Comparison of ENCODE assay signal across 8 mouse cellular contexts in genomic region chr17:28823004-28823745, GRCm38 (mm10). TPM values are rescaled to one million over a fixed set of nuclear protein-coding genes. Genes with fewer than 3 reads are reported as not detected.
DNase-seq lines count a peak whose midpoint lies in the region; ATAC-seq and TF ChIP-seq lines count a peak whose summit lies in the region.
"Had no signal": no experiment of that assay in that cellular context is flagged by ENCODE, and none has a peak within 500 bp of the region (broad histone marks: within the 10 kb centered on the region; RNA-seq: fewer than 3 reads in every experiment).

No protein-coding gene starts in this region.

- H3K27ac ChIP-seq in left cerebral cortex, adult 2 months, result peak overlapping the region; percentile 50; the same call in 1 of the 2 replicates
- no peak overlapping the region for H3K27ac ChIP-seq in midbrain, embryonic 14.5 days (replicated peaks; ENCODE audit: low read depth, low read length)

- H3K4me3 ChIP-seq in left cerebral cortex, adult 2 months, result no peak overlapping the region
- H3K4me3 ChIP-seq in midbrain, embryonic 14.5 days (replicated peaks; ENCODE audit: low read depth, low read length), result no peak overlapping the region

- H3K4me1 ChIP-seq in midbrain, embryonic 14.5 days (ENCODE audit: control insufficient read depth, insufficient read depth, low read length), result no peaks in the 10 kb centered on the region

- H3K27me3 ChIP-seq in midbrain, embryonic 14.5 days (ENCODE audit: control insufficient read depth, insufficient read depth, low read length), result no peaks in the 10 kb centered on the region

- intact Hi-C loops in left cerebral cortex, adult 2 months (cut with DNase I), result no loop called here

- H3K36me3 ChIP-seq in midbrain, embryonic 14.5 days (ENCODE audit: control insufficient read depth, insufficient read depth, low read length), result peaks cover 92% of the 10 kb centered on the region

- H3K9me3 ChIP-seq in midbrain, embryonic 14.5 days (ENCODE audit: control insufficient read depth, low read length), result no peaks in the 10 kb centered on the region

- DNase-seq in left cerebral cortex, adult 2 months (ENCODE audit: extremely low spot score in 1 of 2, low spot score in 2 of 2), result no peak
- DNase-seq in left cerebral cortex, adult 18-20 months (ENCODE audit: low spot score in 2 of 2), result no peak
- DNase-seq in cerebellum, adult 11-12 months, result peak; percentile 95
- peak; percentile 65 to 80 for DNase-seq in spleen, postnatal 36 days (ENCODE audit: low spot score in 2 of 2)
- no peak for DNase-seq in T-cell, adult 2 months (ENCODE audit: low spot score)
- DNase-seq in midbrain, embryonic 14.5 days, result no peak
- DNase-seq: right cerebral cortex, postnatal 25 days had no signal

- ATAC-seq in hematopoietic stem cell, adult 5-6 weeks (replicated peaks in 1 of 2; ENCODE audit: insufficient read depth in 1 of 2, low FRiP score in 2 of 2, low TSS enrichment in 1 of 2, low read depth in 1 of 2, poor library complexity in 2 of 2, severe bottlenecking in 2 of 2), result peak; percentile 32 to 41; a peak in 2 of 4 replicates
- ATAC-seq in midbrain, embryonic 14.5 days (ENCODE audit: low FRiP score, low TSS enrichment), result no peak

- no peak for TF ChIP-seq CTCF in left cerebral cortex, adult 2 months (IDR thresholded peaks at IDR 0.05)

- no peak overlapping the region for H3K4me2 ChIP-seq in midbrain, embryonic 14.5 days (ENCODE audit: low read length)

- no peak overlapping the region for H3K9ac ChIP-seq in midbrain, embryonic 14.5 days (replicated peaks; ENCODE audit: low read length)

- WGBS in midbrain, embryonic 14.5 days, result 91% methylated on average over 13 of the region's 13 CpGs

RNA-seq across cellular contexts. Expression of gene Brpf3, which starts 22.3 kb away (rescaled TPM):
- total RNA-seq in left cerebral cortex, adult 2 months (2021), result 10 to 100 TPM; 49.1 to 49.5 TPM
- total RNA-seq in left cerebral cortex, adult 18-20 months (2021), result 10 to 100 TPM; 51.5 to 55.0 TPM
- total RNA-seq in hematopoietic stem cell, adult 5-6 weeks (2017), result 7.5 and 13.2 TPM in 2 replicates
- 4.7 and 8.2 TPM in 2 replicates for polyA plus RNA-seq in midbrain, embryonic 14.5 days (2014; fragmentation: Nextera tagmentation; extraction: Ambion mirVana)

RNA-seq across cellular contexts. Expression of gene Pnpla1, which starts 35.0 kb away (rescaled TPM):
- under 1 TPM; 0.61 to 0.66 TPM for total RNA-seq in left cerebral cortex, adult 2 months (2021)
- total RNA-seq in left cerebral cortex, adult 18-20 months (2021), result under 1 TPM; 0.53 to 0.54 TPM
- 0.13 and 0.25 TPM in 2 replicates for total RNA-seq in hematopoietic stem cell, adult 5-6 weeks (2017)
- polyA plus RNA-seq in midbrain, embryonic 14.5 days (2014; fragmentation: Nextera tagmentation; extraction: Ambion mirVana), result 0.04 TPM in 1 of 2 replicates, not detected in the other

RNA-seq across cellular contexts. Expression of gene Mapk13, which starts 54.1 kb away (rescaled TPM):
- total RNA-seq in left cerebral cortex, adult 2 months (2021), result 1 to 10 TPM; 1.6 to 1.7 TPM
- 1 to 10 TPM; 1.7 to 4.3 TPM for total RNA-seq in left cerebral cortex, adult 18-20 months (2021)
- total RNA-seq in hematopoietic stem cell, adult 5-6 weeks (2017), result 5.6 and 9.4 TPM in 2 replicates
- 0.19 and 0.61 TPM in 2 replicates for polyA plus RNA-seq in midbrain, embryonic 14.5 days (2014; fragmentation: Nextera tagmentation; extraction: Ambion mirVana)

Comparison
In these comparisons a context has a peak if more than half of its experiments do, and no peak if none do; other contexts are left out.
1. DNase-seq: peak in cerebellum, adult 11-12 months (single experiment) and spleen, postnatal 36 days (2 of 2); none in left cerebral cortex, adult 2 months (0 of 2), left cerebral cortex, adult 18-20 months (0 of 2), T-cell, adult 2 months (single experiment) and midbrain, embryonic 14.5 days (single experiment).